Mouse (Mus musculus): ENCODE results near the gene Ssbp4. TPM values are rescaled to one million over a fixed set of nuclear protein-coding genes. Genes with fewer than 3 reads are reported as not detected.

The Ssbp4 gene
- polyA plus RNA-seq, 2 experiments = 36.3 to 49.5 TPM

- H3K27me3 ChIP-seq (ENCODE audit: control insufficient read depth, insufficient read depth, low read length) = no peaks in the 10 kb centered on the region
Observed at GRCm38 (mm10) chr8:70648164-70648442, 39.4 kb upstream of the Ssbp4 start.

GRCm38 (mm10) chr8:70647343-70648163 lies 38.9 kb upstream of the Ssbp4 start:
- no peak for DNase-seq (ENCODE audit: low read depth in 3 of 3, low spot score in 3 of 3)
- Histone ChIP-seq H3K9ac (replicated peaks) (no peak overlapping the region), H3K9me3 (ENCODE audit: control insufficient read depth, low read length) (no peaks in the 10 kb centered on the region), H3K36me3 (replicated peaks; ENCODE audit: control insufficient read depth, insufficient read depth, low read depth) (peaks cover 9% of the 10 kb centered on the region), H3K27ac (no peak overlapping the region), H3K27me3 (ENCODE audit: control insufficient read depth, insufficient read depth, low read length) (no peaks in the 10 kb centered on the region), H3K4me2 (ENCODE audit: low read depth) (no peak overlapping the region), H3K4me1 (replicated peaks; ENCODE audit: control insufficient read depth in 2 of 2, insufficient read depth in 2 of 2, low read length in 1 of 2) (peaks cover 6 to 10% of the 10 kb centered on the region in 2 experiments; a peak in 2 of 4 replicates), H3K4me3 (ENCODE audit: insufficient read depth in 1 of 2, low read depth in 2 of 2, low read length in 2 of 2) (no peak overlapping the region)
- TF ChIP-seq EP300 (IDR thresholded peaks at IDR 0.05; ENCODE audit: low read depth) (no peak), CTCF (IDR thresholded peaks at IDR 0.05; ENCODE audit: low read depth) (no peak)
- ATAC-seq (ENCODE audit: insufficient read depth) = no peak
- WGBS (ENCODE audit: insufficient replicate concordance) = 68% methylated on average over 8 of the region's 8 CpGs

More at GRCm38 (mm10) chr8:70648164-70648442, 39.4 kb upstream of the Ssbp4 start:
- Histone ChIP-seq H3K4me2 (ENCODE audit: low read depth) (no peak overlapping the region), H3K9ac (replicated peaks) (no peak overlapping the region), H3K9me3 (ENCODE audit: control insufficient read depth, low read length) (no peaks in the 10 kb centered on the region), H3K36me3 (replicated peaks; ENCODE audit: control insufficient read depth, insufficient read depth, low read depth) (peaks cover 9% of the 10 kb centered on the region), H3K27ac (no peak overlapping the region), H3K4me1 (replicated peaks; ENCODE audit: control insufficient read depth in 2 of 2, insufficient read depth in 2 of 2, low read length in 1 of 2) (peaks cover 6 to 10% of the 10 kb centered on the region in 2 experiments; a peak in 2 of 4 replicates), H3K4me3 (ENCODE audit: insufficient read depth in 1 of 2, low read depth in 2 of 2, low read length in 2 of 2) (no peak overlapping the region)
- TF ChIP-seq EP300 (IDR thresholded peaks at IDR 0.05; ENCODE audit: low read depth) = no peak
- no peak for TF ChIP-seq CTCF (IDR thresholded peaks at IDR 0.05; ENCODE audit: low read depth)
- DNase-seq (ENCODE audit: low read depth in 3 of 3, low spot score in 3 of 3) (no peak), ATAC-seq (ENCODE audit: insufficient read depth) (0 out of 2 replicates have a peak, but pooled peaks have one; percentile 34)
- WGBS (ENCODE audit: insufficient replicate concordance) = 18% methylated on average over 1 of the region's 1 CpGs

- Histone ChIP-seq H3K27me3 (ENCODE audit: control insufficient read depth, insufficient read depth, low read length) (no peaks in the 10 kb centered on the region), H3K4me3 (ENCODE audit: insufficient read depth in 1 of 2, low read depth in 2 of 2, low read length in 2 of 2) (no peak overlapping the region), H3K27ac (no peak overlapping the region), H3K36me3 (replicated peaks; ENCODE audit: control insufficient read depth, insufficient read depth, low read depth) (peaks cover 5% of the 10 kb centered on the region), H3K9ac (replicated peaks) (no peak overlapping the region), H3K4me1 (replicated peaks; ENCODE audit: control insufficient read depth in 2 of 2, insufficient read depth in 2 of 2, low read length in 1 of 2) (peaks cover 6 to 10% of the 10 kb centered on the region in 2 experiments; a peak in 2 of 4 replicates), H3K4me2 (ENCODE audit: low read depth) (no peak overlapping the region), H3K9me3 (ENCODE audit: control insufficient read depth, low read length) (no peaks in the 10 kb centered on the region)
- ATAC-seq (ENCODE audit: insufficient read depth) (no peak), DNase-seq (ENCODE audit: low read depth in 3 of 3, low spot score in 3 of 3) (no peak)
- TF ChIP-seq EP300 (IDR thresholded peaks at IDR 0.05; ENCODE audit: low read depth) (no peak), CTCF (IDR thresholded peaks at IDR 0.05; ENCODE audit: low read depth) (no peak)
Observed at GRCm38 (mm10) chr8:70646775-70647174, 38.1 kb upstream of the Ssbp4 start.

- Histone ChIP-seq H3K27ac (no peak overlapping the region), H3K4me1 (replicated peaks; ENCODE audit: control insufficient read depth in 2 of 2, insufficient read depth in 2 of 2, low read length in 1 of 2) (peaks cover 6 to 10% of the 10 kb centered on the region in 2 experiments; a peak in 2 of 4 replicates), H3K36me3 (replicated peaks; ENCODE audit: control insufficient read depth, insufficient read depth, low read depth) (peaks cover 5% of the 10 kb centered on the region), H3K4me3 (ENCODE audit: insufficient read depth in 1 of 2, low read depth in 2 of 2, low read length in 2 of 2) (no peak overlapping the region), H3K9me3 (ENCODE audit: control insufficient read depth, low read length) (no peaks in the 10 kb centered on the region), H3K27me3 (ENCODE audit: control insufficient read depth, insufficient read depth, low read length) (no peaks in the 10 kb centered on the region), H3K4me2 (ENCODE audit: low read depth) (no peak overlapping the region), H3K9ac (replicated peaks) (no peak overlapping the region; the same call in 1 of the 2 replicates)
- TF ChIP-seq EP300 (IDR thresholded peaks at IDR 0.05; ENCODE audit: low read depth) (no peak), CTCF (IDR thresholded peaks at IDR 0.05; ENCODE audit: low read depth) (no peak)
- WGBS (ENCODE audit: insufficient replicate concordance) = 77% methylated on average over 6 of the region's 6 CpGs
- ATAC-seq (ENCODE audit: insufficient read depth) = no peak
- DNase-seq (ENCODE audit: low read depth in 3 of 3, low spot score in 3 of 3) = no peak
Observed at GRCm38 (mm10) chr8:70646369-70646768, 37.7 kb upstream of the Ssbp4 start.

- DNase-seq (ENCODE audit: low read depth in 3 of 3, low spot score in 3 of 3) (no peak), ATAC-seq (ENCODE audit: insufficient read depth) (no peak)
Observed at GRCm38 (mm10) chr8:70645501-70646224, 37.0 kb upstream of the Ssbp4 start.

More at GRCm38 (mm10) chr8:70645501-70646224, 37.0 kb upstream of the Ssbp4 start:
- Histone ChIP-seq H3K4me2 (ENCODE audit: low read depth) (no peak overlapping the region), H3K36me3 (replicated peaks; ENCODE audit: control insufficient read depth, insufficient read depth, low read depth) (peaks cover 3% of the 10 kb centered on the region), H3K27ac (no peak overlapping the region), H3K27me3 (ENCODE audit: control insufficient read depth, insufficient read depth, low read length) (no peaks in the 10 kb centered on the region), H3K4me3 (ENCODE audit: insufficient read depth in 1 of 2, low read depth in 2 of 2, low read length in 2 of 2) (no peak overlapping the region), H3K4me1 (replicated peaks; ENCODE audit: control insufficient read depth in 2 of 2, insufficient read depth in 2 of 2, low read length in 1 of 2) (peaks cover 6 to 10% of the 10 kb centered on the region in 2 experiments; a peak in 2 of 4 replicates), H3K9ac (replicated peaks) (no peak overlapping the region), H3K9me3 (ENCODE audit: control insufficient read depth, low read length) (no peaks in the 10 kb centered on the region)
- TF ChIP-seq CTCF (IDR thresholded peaks at IDR 0.05; ENCODE audit: low read depth) (no peak), EP300 (IDR thresholded peaks at IDR 0.05; ENCODE audit: low read depth) (no peak)
- WGBS (ENCODE audit: insufficient replicate concordance) = 49% methylated on average over 17 of the region's 17 CpGs
